Mouse (Mus musculus) stomach, postnatal 0 days (tissue): ENCODE results near the gene Smim15.

Source experiments
- CTCF ChIP-seq: IDR thresholded peaks from 2 replicates; pipeline ENCODE4 v1.5.1; 2016; ENCODE audit warnings: antibody characterized with exemption, low read depth, mild to moderate bottlenecking, moderate library complexity
- EP300 ChIP-seq: optimal IDR thresholded peaks from 2 replicates; pipeline ENCODE3; 2016; ENCODE audit warnings: antibody characterized with exemption

DNA sequence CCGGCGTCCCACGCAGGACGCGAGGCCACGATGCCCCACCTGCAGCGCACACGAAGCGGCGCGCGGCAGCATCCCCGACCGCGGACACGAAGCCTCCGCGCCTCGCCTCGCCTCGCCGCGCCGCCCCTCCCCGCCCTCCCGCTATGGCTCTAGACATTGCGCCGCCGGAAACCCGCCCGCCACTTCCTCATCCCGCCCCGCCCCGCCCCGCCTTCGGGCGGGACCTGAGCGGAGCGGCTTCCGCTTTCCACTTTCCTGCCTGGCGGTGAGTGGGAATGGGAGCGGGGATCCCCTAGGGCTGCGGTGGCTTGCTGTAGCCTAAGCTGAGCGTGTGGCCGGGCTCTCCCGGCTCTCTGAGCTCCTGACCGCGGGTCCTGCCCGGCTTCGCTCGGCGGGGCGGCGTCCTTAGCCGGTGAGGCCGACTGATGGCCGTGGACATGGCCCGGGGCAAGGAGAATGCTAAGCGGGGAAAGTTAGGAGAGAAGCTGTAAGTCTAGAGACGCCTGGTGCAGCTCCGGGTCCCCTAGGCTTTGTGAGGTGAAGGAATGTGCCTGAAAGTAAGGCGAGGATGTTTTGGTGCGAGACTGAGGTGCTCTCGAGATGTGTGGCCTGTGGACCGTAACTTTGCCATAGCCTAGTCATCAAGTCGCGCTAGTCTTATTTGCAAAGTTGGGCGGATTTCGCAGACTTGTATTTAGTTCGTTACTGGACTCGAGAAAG lies at the start of gene Smim15:
- TF ChIP-seq CTCF: no peak
- no peak for TF ChIP-seq EP300
